Mouse (Mus musculus): ENCODE measurements around the gene Zbtb16.

GRCm38 (mm10) chr9:48773710-48774109 lies 62.3 kb downstream of the Zbtb16 start:
- TF ChIP-seq HCFC1 (IDR thresholded peaks at IDR 0.05; ENCODE audit: borderline replicate concordance, insufficient read depth, low read length) (no peak), ZC3H11A (IDR thresholded peaks at IDR 0.05; ENCODE audit: borderline replicate concordance, low read depth, low read length) (no peak), MAFK (IDR thresholded peaks at IDR 0.05; ENCODE audit: insufficient read depth, low read depth, low read length) (no peak), CHD2 (IDR thresholded peaks at IDR 0.05; ENCODE audit: low read depth, low read length) (no peak), ZNF384 (IDR thresholded peaks at IDR 0.05; ENCODE audit: low read depth, low read length) (no peak)
